Mouse (Mus musculus): ENCODE results near the gene Mpc1. TPM values are rescaled to one million over a fixed set of nuclear protein-coding genes. Genes with fewer than 3 reads are reported as not detected.

The Mpc1 gene
- polyA plus RNA-seq, 2 experiments = 95.6 to 184 TPM

DNA sequence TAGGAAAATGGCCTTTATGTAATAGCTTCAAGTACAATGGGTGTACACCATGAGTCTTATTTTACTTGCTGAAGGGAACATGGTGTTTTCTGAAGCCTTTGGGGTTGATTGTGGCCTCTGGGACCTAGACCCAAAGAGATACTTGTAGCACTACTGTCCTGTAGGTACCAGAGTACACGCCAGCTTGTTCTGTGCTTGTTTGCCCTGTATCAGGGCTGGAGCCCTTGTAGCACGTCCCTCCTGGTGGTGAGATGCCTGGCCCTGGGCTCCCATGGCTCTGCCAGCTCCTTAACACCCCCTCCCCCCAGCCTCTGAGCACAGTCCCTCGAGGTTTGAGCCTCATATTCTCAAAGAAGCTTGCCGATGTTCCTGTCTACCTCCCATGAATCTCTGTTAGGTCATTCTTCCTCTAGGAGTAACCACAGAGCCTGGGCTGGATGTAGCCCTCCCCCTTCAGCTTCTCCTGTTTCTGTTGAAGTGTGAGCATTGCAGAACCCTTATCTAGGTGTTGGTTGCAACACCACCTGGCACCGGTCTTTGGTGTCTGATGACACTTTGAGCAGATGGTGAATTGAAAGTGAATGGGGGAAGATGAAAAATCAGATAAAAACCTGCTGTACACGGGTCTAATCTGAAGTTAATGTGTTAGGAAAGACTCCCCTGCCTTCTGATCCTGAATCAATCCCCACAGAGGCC lies 10.5 kb upstream of the Mpc1 start:
- Histone ChIP-seq H3K4me1 (ENCODE audit: control insufficient read depth, insufficient read depth, low read length) (no peaks in the 10 kb centered on the region), H3K9me3 (ENCODE audit: control insufficient read depth, low read length) (no peaks in the 10 kb centered on the region), H3K4me3 (replicated peaks; ENCODE audit: low read length) (no peak overlapping the region), H3K4me2 (replicated peaks; ENCODE audit: low read depth, low read length, severe bottlenecking) (no peak overlapping the region), H3K27me3 (ENCODE audit: control insufficient read depth, insufficient read depth, low read length) (no peaks in the 10 kb centered on the region), H3K36me3 (ENCODE audit: control insufficient read depth, insufficient read depth, low read length) (no peaks in the 10 kb centered on the region), H3K27ac (replicated peaks; ENCODE audit: low read depth, low read length) (no peak overlapping the region), H3K9ac (ENCODE audit: low read depth, low read length, severe bottlenecking) (no peak overlapping the region)
- 54% methylated on average over 6 of the region's 6 CpGs for WGBS
- DNase-seq (ENCODE audit: low spot score) = no peak
- TF ChIP-seq POLR2A (IDR thresholded peaks at IDR 0.05; ENCODE audit: borderline replicate concordance, extremely low read depth, insufficient read depth, insufficient read length) = no peak
- no peak for ATAC-seq (ENCODE audit: low FRiP score, low read depth)

DNA sequence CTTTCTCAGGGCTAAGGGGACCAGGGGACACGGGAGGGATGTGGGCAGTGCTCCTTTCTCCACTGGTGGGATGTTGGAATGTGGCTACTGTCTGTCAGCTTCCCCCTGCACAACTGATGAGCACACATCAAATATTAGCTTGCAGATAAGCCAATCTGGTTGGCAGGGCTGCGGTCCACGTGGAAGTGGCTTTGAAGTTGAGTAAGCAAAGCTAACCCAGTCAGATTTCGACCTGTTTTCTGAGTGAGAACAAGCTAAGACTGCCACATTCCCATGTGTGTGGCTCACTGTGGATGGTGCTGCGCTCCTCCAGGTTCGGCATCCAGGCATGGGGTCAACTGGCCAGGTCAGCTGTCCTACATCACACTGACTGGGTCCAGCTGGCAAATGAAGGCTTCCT lies 9.8 kb upstream of the Mpc1 start:
- WGBS = 76% methylated on average over 6 of the region's 6 CpGs

DNA sequence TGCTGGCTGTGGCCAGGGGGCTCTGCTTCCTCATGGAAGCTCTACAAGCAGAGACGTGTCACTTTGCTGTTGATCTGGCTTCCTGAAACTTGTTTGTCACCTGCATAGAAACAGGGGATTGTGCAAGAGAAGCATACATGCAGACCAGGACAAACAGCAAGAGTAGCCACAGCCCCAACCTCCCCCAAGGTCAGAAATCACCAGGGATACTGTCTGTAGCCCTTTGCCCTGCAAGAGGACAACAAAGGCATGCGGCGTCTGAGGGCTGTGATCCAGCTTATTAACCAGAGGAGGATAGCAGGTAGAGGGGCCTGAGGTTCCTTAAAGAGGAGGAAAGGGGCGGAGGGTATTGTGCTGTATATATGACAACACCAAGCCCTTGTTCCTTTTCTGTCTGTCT lies 6.6 kb upstream of the Mpc1 start:
- H3K4me2 ChIP-seq (replicated peaks; ENCODE audit: low read depth, low read length, severe bottlenecking) = no peak overlapping the region
- 67% methylated on average over 4 of the region's 4 CpGs for WGBS
- no peak for TF ChIP-seq POLR2A (IDR thresholded peaks at IDR 0.05; ENCODE audit: borderline replicate concordance, extremely low read depth, insufficient read depth, insufficient read length)

More for the DNA sequence above, 9.8 kb upstream of the Mpc1 start:
- Histone ChIP-seq H3K9ac (ENCODE audit: low read depth, low read length, severe bottlenecking) (no peak overlapping the region), H3K4me2 (replicated peaks; ENCODE audit: low read depth, low read length, severe bottlenecking) (no peak overlapping the region), H3K9me3 (ENCODE audit: control insufficient read depth, low read length) (no peaks in the 10 kb centered on the region), H3K36me3 (ENCODE audit: control insufficient read depth, insufficient read depth, low read length) (no peaks in the 10 kb centered on the region), H3K4me1 (ENCODE audit: control insufficient read depth, insufficient read depth, low read length) (no peaks in the 10 kb centered on the region), H3K4me3 (replicated peaks; ENCODE audit: low read length) (no peak overlapping the region), H3K27ac (replicated peaks; ENCODE audit: low read depth, low read length) (no peak overlapping the region), H3K27me3 (ENCODE audit: control insufficient read depth, insufficient read depth, low read length) (no peaks in the 10 kb centered on the region)
- no peak for TF ChIP-seq POLR2A (IDR thresholded peaks at IDR 0.05; ENCODE audit: borderline replicate concordance, extremely low read depth, insufficient read depth, insufficient read length)
- ATAC-seq (ENCODE audit: low FRiP score, low read depth) = no peak
- DNase-seq (ENCODE audit: low spot score) = no peak

DNA sequence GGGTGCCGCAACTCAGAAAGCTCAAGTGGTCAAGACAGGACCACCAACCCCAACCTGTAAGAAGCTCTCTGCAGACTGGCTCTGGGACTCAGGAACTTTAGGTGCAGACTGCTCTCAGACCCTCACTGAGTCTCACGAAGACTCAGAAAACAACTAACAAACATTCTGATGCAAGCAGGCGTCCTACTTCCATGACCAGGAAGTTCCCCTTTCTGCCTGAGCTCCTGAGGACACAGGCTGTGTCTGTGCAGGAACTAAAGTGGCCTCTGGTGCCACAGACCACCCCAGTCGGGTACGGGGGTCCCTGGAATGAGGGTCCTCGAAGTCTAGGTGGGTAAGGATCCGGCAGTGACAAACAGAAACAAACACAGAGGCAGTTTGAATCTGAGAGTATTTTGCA lies 6.0 kb upstream of the Mpc1 start:
- H3K4me1 ChIP-seq (ENCODE audit: control insufficient read depth, insufficient read depth, low read length) = no peaks in the 10 kb centered on the region
- H3K36me3 ChIP-seq (ENCODE audit: control insufficient read depth, insufficient read depth, low read length) = no peaks in the 10 kb centered on the region
- no peaks in the 10 kb centered on the region for H3K9me3 ChIP-seq (ENCODE audit: control insufficient read depth, low read length)
- no peak overlapping the region for H3K4me2 ChIP-seq (replicated peaks; ENCODE audit: low read depth, low read length, severe bottlenecking)
- H3K27ac ChIP-seq (replicated peaks; ENCODE audit: low read depth, low read length) = no peak overlapping the region
- ATAC-seq (ENCODE audit: low FRiP score, low read depth) (no peak), DNase-seq (ENCODE audit: low spot score) (no peak)
- H3K27me3 ChIP-seq (ENCODE audit: control insufficient read depth, insufficient read depth, low read length) = no peaks in the 10 kb centered on the region
- no peak overlapping the region for H3K9ac ChIP-seq (ENCODE audit: low read depth, low read length, severe bottlenecking)
- 68% methylated on average over 7 of the region's 7 CpGs for WGBS
- no peak overlapping the region for H3K4me3 ChIP-seq (replicated peaks; ENCODE audit: low read length)
- no peak for TF ChIP-seq POLR2A (IDR thresholded peaks at IDR 0.05; ENCODE audit: borderline replicate concordance, extremely low read depth, insufficient read depth, insufficient read length)

More for the DNA sequence above, 6.6 kb upstream of the Mpc1 start:
- no peak overlapping the region for H3K9ac ChIP-seq (ENCODE audit: low read depth, low read length, severe bottlenecking)
- no peaks in the 10 kb centered on the region for H3K36me3 ChIP-seq (ENCODE audit: control insufficient read depth, insufficient read depth, low read length)
- H3K27me3 ChIP-seq (ENCODE audit: control insufficient read depth, insufficient read depth, low read length) = no peaks in the 10 kb centered on the region
- H3K27ac ChIP-seq (replicated peaks; ENCODE audit: low read depth, low read length) = no peak overlapping the region
- H3K9me3 ChIP-seq (ENCODE audit: control insufficient read depth, low read length) = no peaks in the 10 kb centered on the region
- H3K4me1 ChIP-seq (ENCODE audit: control insufficient read depth, insufficient read depth, low read length) = no peaks in the 10 kb centered on the region
- no peak overlapping the region for H3K4me3 ChIP-seq (replicated peaks; ENCODE audit: low read length)
- ATAC-seq (ENCODE audit: low FRiP score, low read depth) (no peak), DNase-seq (ENCODE audit: low spot score) (no peak)

- Histone ChIP-seq H3K27me3 (ENCODE audit: control insufficient read depth, insufficient read depth, low read length) (no peaks in the 10 kb centered on the region), H3K9ac (ENCODE audit: low read depth, low read length, severe bottlenecking) (no peak overlapping the region), H3K36me3 (ENCODE audit: control insufficient read depth, insufficient read depth, low read length) (no peaks in the 10 kb centered on the region), H3K9me3 (ENCODE audit: control insufficient read depth, low read length) (no peaks in the 10 kb centered on the region), H3K4me1 (ENCODE audit: control insufficient read depth, insufficient read depth, low read length) (no peaks in the 10 kb centered on the region), H3K4me2 (replicated peaks; ENCODE audit: low read depth, low read length, severe bottlenecking) (no peak overlapping the region), H3K27ac (replicated peaks; ENCODE audit: low read depth, low read length) (no peak overlapping the region), H3K4me3 (replicated peaks; ENCODE audit: low read length) (no peak overlapping the region)
- TF ChIP-seq POLR2A (IDR thresholded peaks at IDR 0.05; ENCODE audit: borderline replicate concordance, extremely low read depth, insufficient read depth, insufficient read length) = no peak
- DNase-seq (ENCODE audit: low spot score) (no peak), ATAC-seq (ENCODE audit: low FRiP score, low read depth) (no peak)
- WGBS = 94% methylated on average over 3 of the region's 3 CpGs
Measured at GRCm38 (mm10) chr17:8277266-8277665, 5.4 kb upstream of the Mpc1 start.

Measured in limb, embryonic 14.5 days (tissue).